ENCODE assay signal across 8 mouse cellular contexts in the genomic region with DNA sequence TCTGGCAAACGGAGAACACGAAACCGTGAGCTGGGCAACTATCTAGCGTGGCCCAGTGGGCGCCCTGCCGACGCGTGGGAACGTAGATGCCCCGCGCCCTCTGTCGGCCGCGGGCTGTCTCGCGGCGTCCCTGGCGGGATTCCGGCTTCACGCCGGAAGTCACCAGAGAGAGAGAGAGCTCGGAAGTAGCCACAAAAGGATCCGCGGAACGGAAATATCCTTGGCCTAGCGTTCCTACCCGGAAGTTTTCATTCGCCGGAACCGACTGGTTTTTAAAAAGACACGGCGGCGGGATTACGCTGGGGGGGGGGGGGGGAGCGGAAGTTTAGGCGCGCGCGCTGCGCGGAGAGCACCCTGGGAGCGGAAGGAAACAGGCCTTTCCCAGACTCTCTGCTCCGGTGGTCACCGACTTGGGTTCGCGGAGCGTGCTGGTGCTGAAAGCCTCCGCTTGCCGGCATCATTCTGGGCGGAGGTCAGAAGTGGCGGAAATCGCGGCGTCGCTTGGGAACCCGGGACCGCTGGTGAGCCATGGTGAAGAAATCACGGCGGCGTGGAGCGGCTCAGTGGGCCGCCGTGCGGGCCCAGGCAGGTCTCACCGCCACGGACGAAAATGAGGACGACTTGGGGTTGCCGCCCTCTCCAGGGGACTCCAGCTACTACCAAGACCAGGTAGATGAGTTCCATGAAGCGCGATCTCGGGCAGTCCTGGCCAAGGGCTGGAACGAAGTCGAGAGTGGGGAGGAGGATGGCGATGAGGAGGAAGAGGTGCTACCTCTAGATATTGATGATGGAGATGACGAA. TPM values are rescaled to one million over a fixed set of nuclear protein-coding genes. Genes with fewer than 3 reads are reported as not detected.
DNase-seq lines count a peak whose midpoint lies in the region; ATAC-seq and TF ChIP-seq lines count a peak whose summit lies in the region.

A gene (plus strand): TSS at position 377 of the 801 bp plus-strand sequence.

- DNase-seq in Patski (ENCODE audit: low read depth, low spot score) = peak; percentile 100
- peak; percentile 98 to 99 for DNase-seq in cerebellum, postnatal 14 days
- peak; percentile 83 to 92 for DNase-seq in frontal cortex, postnatal 14 days (ENCODE audit: low spot score in 2 of 2)
- DNase-seq in layer of hippocampus, postnatal 25 days (ENCODE audit: extremely low spot score in 1 of 2, low spot score in 1 of 2) = peak; percentile 95 to 98
- peak; percentile 93 for DNase-seq in lung, postnatal 25 days (ENCODE audit: low spot score)
- peak; percentile 100 for DNase-seq in retina, embryonic 14.5 days (ENCODE audit: low spot score)
- peak; percentile 93 for DNase-seq in thymus, postnatal 4 days

- H3K4me3 ChIP-seq in hindbrain, embryonic 13.5 days = peak within 1 kb of the TSS; percentile 87

- H3K9ac ChIP-seq in hindbrain, embryonic 13.5 days = peak within 1 kb of the TSS; percentile 94

- CTCF ChIA-PET in Patski (lab: Charles Lee) = interaction anchor here (1.0 to 2.2 kb wide), 3 partner anchors 10 to 35 kb away, joined by 3 to 11 read pairs (median 8); a partner anchor contains a TSS

- no peaks in the 10 kb centered on the region for H3K9me3 ChIP-seq in hindbrain, embryonic 13.5 days

- peak; percentile 99 for TF ChIP-seq CTCF in Patski (IDR thresholded peaks at IDR 0.05)

- H3K27ac ChIP-seq in hindbrain, embryonic 13.5 days = peak within 1 kb of the TSS; percentile 91

- H3K27me3 ChIP-seq in Patski = no peaks in the 10 kb centered on the region
- H3K27me3 ChIP-seq in hindbrain, embryonic 13.5 days = no peaks in the 10 kb centered on the region

- POLR2A ChIA-PET in Patski (lab: Charles Lee) = interaction anchor here (0.6 to 2.9 kb wide), 4 partner anchors 9 to 101 kb away, joined by 4 to 23 read pairs (median 8); a partner anchor contains a TSS

- no peaks in the 10 kb centered on the region; the same call in 1 of the 2 replicates for H3K36me3 ChIP-seq in hindbrain, embryonic 13.5 days

- H3K4me2 ChIP-seq in hindbrain, embryonic 13.5 days = peak within 1 kb of the TSS; percentile 97

- WGBS in hindbrain, embryonic 13.5 days = under 1% methylated on average over 76 of the region's 76 CpGs

- peak; percentile 98 for ATAC-seq in Patski
- peak; percentile 97 for ATAC-seq in hindbrain, embryonic 13.5 days (ENCODE audit: low FRiP score)

- in situ Hi-C loops in Patski (cut with MboI; ENCODE audit: low pct_unique_long_range_greater_than_20kb) = loop anchor here (25.0 kb wide), 2 partner anchors 933 to 1742 kb away; a partner anchor contains a TSS

- peaks cover 23% of the 10 kb centered on the region for H3K4me1 ChIP-seq in hindbrain, embryonic 13.5 days (replicated peaks)

RNA-seq across cellular contexts. Expression of the gene that starts here (rescaled TPM):
- 78.9 TPM for polyA plus RNA-seq in Patski (2021)
- 57.0 and 57.5 TPM in 2 replicates for polyA plus RNA-seq in hindbrain, embryonic 13.5 days (2015; fragmentation: Nextera tagmentation; extraction: Ambion mirVana)
- 10 to 100 TPM; 24.8 to 26.3 TPM for total RNA-seq in layer of hippocampus, postnatal 25 days (2021)

Comparison
In these comparisons a context has a peak if more than half of its experiments do, and no peak if none do; other contexts are left out.
1. Peak in every context shown above with its lines: DNase-seq, ATAC-seq, H3K4me3 ChIP-seq and H3K27ac ChIP-seq.